Mouse (Mus musculus): ENCODE data around the gene Celf1. TPM values are rescaled to one million over a fixed set of nuclear protein-coding genes. Genes with fewer than 3 reads are reported as not detected.
"Not testable (repeated sequence)": the region's sequence is repeated elsewhere in the genome, so short reads cannot be mapped to it uniquely, and the experiment has no call there.

The Celf1 gene
- polyA plus RNA-seq, 1 experiment: 6.5 TPM

DNA sequence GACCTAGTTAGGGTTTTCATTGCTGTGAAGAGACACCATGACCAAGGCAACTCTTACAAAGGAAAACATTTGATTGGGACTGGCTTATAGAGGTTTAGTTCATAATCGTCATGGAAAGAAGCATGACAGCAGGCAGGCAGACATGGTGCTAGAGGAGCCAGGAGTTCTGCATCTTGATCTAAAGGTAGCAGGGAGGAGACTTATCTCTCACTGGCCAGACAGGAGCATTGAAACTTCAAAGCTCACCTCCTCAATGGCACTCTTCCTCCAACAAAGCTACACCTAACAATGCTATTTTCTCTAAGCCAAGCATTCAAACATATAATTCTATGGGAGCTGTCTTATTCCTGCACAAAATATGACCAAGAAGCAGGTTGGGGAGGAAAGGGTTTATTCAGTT, 86.3 kb downstream of the Celf1 start:
- Histone ChIP-seq H3K27me3 (ENCODE audit: control insufficient read depth) (no peaks in the 10 kb centered on the region), H3K36me3 (ENCODE audit: control insufficient read depth) (peaks cover 37% of the 10 kb centered on the region), H3K4me3 (replicated peaks) (peak overlapping the region; percentile 68), H3K4me1 (ENCODE audit: control insufficient read depth) (peaks cover 70% of the 10 kb centered on the region), H3K9me3 (ENCODE audit: control insufficient read depth, low read length) (no peaks in the 10 kb centered on the region)
- TF ChIP-seq TAL1 (IDR thresholded peaks at IDR 0.05; ENCODE audit: low read length): no peak
- TF ChIP-seq GATA1 (IDR thresholded peaks at IDR 0.05; ENCODE audit: low read length): peak; percentile 42; the same call in 1 of the 2 replicates

DNA sequence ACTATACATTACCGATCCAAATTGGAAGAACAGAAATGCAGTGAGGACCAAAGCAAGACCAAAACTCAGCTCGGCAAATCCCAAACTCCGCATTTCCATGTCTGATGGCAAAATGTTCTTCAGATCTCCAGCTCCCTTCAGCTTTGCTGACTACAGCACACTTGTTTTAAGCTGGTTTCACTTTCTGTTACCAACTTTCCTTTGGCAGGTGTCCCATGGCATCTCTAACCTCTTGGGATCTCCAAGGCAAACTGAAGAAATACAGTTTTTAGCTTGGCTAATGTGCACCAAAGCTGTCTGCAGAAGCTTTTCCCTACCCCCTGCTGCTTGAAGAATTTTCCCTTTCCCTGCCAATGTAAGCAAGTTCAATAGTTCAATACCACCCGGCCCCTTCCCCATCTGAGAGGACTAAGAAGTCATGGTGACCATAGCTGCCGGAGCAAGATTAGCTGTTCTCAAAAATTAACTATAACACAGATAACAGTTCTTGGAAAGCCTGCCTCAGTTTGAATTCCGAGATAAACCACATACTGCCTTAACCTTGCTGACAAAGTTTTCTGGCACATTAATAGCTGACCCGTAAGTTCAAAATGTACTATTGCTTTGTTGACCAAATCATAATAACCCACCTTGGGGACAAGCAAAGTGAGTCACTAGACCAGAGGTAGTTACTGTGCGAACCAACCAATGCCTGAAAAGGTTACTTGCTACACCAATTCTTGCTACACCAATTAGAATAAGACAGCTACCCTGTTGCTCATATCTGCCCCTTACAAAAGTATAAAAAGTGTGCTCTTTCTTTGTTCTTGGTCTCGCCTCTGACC, 87.4 kb downstream of the Celf1 start:
- H3K4me1 ChIP-seq (ENCODE audit: control insufficient read depth): peaks cover 75% of the 10 kb centered on the region
- peak overlapping the region; percentile 68 for H3K4me3 ChIP-seq (replicated peaks)
- H3K36me3 ChIP-seq (ENCODE audit: control insufficient read depth): peaks cover 30% of the 10 kb centered on the region
- TF ChIP-seq TAL1 (IDR thresholded peaks at IDR 0.05; ENCODE audit: low read length) (no peak), GATA1 (IDR thresholded peaks at IDR 0.05; ENCODE audit: low read length) (no peak)
- H3K27me3 ChIP-seq (ENCODE audit: control insufficient read depth): no peaks in the 10 kb centered on the region
- no peaks in the 10 kb centered on the region for H3K9me3 ChIP-seq (ENCODE audit: control insufficient read depth, low read length)

DNA sequence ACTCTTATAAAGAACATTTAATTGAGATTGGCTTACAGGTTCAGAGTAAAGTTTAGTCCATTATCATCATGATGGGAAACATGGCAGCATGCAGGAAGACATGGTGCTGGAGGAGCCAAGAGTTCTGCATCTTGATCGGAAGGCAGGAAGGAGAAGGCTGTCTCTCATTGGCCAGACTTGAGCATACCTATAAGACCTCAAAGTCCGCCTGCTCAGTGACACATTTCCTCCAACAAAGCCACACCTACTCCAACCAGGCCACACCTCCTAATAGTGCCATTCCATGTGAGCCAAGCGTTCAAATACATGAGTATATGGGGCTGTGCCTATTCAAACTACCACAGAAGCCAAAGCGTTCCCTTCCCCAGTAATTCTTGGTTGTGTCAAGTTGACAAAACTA, 91.0 kb downstream of the Celf1 start:
- H3K9me3 ChIP-seq (ENCODE audit: control insufficient read depth, low read length): no peaks in the 10 kb centered on the region
- no peaks in the 10 kb centered on the region; the same call in 1 of the 2 replicates for H3K36me3 ChIP-seq (ENCODE audit: control insufficient read depth)
- no peaks in the 10 kb centered on the region for H3K27me3 ChIP-seq (ENCODE audit: control insufficient read depth)
- no peak overlapping the region for H3K4me3 ChIP-seq (replicated peaks)
- peaks cover 47% of the 10 kb centered on the region for H3K4me1 ChIP-seq (ENCODE audit: control insufficient read depth)
- TF ChIP-seq TAL1 (IDR thresholded peaks at IDR 0.05; ENCODE audit: low read length): no peak
- TF ChIP-seq GATA1 (IDR thresholded peaks at IDR 0.05; ENCODE audit: low read length): no peak

DNA sequence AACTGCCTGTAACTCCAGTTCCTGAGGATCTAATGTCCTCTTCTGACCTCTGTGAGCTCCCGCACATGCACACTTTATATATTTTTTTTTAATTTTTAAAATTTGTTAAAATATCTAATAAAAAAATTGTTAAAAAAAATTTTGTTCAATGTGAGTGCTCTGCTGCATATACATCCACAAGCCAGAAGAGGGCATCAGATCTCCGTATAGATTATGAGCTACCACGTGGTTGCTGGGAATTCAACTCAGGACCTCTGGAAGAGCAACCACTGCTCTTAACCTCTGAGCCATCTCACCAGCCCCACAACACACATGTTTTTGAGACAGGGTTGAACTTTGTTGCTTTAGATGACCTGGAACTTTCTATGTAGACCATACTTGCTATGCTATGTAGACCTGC, 92.8 kb downstream of the Celf1 start:
- Histone ChIP-seq H3K4me3 (replicated peaks) (no peak overlapping the region), H3K4me1 (ENCODE audit: control insufficient read depth) (peaks cover 29% of the 10 kb centered on the region), H3K9me3 (ENCODE audit: control insufficient read depth, low read length) (no peaks in the 10 kb centered on the region), H3K27me3 (ENCODE audit: control insufficient read depth) (no peaks in the 10 kb centered on the region), H3K36me3 (ENCODE audit: control insufficient read depth) (no peaks in the 10 kb centered on the region; the same call in 1 of the 2 replicates)
- no peak for TF ChIP-seq TAL1 (IDR thresholded peaks at IDR 0.05; ENCODE audit: low read length)
- no peak for TF ChIP-seq GATA1 (IDR thresholded peaks at IDR 0.05; ENCODE audit: low read length)

DNA sequence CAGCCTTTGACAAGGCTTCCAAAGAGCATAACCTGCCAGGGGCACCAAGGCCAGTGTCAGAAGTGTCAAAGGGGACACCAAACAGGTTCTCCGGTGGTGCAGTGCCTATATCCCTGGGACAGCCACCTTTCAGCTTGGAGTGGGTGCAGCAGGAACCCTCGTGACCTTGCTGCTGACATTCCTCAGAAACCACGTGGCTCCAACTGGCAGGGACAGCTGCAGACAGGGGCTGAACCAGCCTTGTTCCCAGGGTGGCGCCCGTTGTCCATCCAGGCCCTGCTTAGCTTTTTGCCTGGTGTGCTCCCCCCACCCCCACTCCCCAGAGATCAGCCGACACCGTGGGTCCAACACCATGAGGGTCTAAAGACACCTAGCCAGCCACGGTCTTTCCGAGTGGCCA, 95.2 kb downstream of the Celf1 start, which contains the start of gene Rapsn:
TSS of gene Rapsn (plus strand) at position 236 of the 400 bp plus-strand sequence.
- no peaks in the 10 kb centered on the region; the same call in 1 of the 2 replicates for H3K36me3 ChIP-seq (ENCODE audit: control insufficient read depth)
- H3K27me3 ChIP-seq (ENCODE audit: control insufficient read depth): no peaks in the 10 kb centered on the region
- peaks cover 18% of the 10 kb centered on the region for H3K4me1 ChIP-seq (ENCODE audit: control insufficient read depth)
- no peak within 1 kb of the TSS for H3K4me3 ChIP-seq (replicated peaks)
- H3K9me3 ChIP-seq (ENCODE audit: control insufficient read depth, low read length): no peaks in the 10 kb centered on the region
- TF ChIP-seq TAL1 (IDR thresholded peaks at IDR 0.05; ENCODE audit: low read length) (no peak), GATA1 (IDR thresholded peaks at IDR 0.05; ENCODE audit: low read length) (no peak)

DNA sequence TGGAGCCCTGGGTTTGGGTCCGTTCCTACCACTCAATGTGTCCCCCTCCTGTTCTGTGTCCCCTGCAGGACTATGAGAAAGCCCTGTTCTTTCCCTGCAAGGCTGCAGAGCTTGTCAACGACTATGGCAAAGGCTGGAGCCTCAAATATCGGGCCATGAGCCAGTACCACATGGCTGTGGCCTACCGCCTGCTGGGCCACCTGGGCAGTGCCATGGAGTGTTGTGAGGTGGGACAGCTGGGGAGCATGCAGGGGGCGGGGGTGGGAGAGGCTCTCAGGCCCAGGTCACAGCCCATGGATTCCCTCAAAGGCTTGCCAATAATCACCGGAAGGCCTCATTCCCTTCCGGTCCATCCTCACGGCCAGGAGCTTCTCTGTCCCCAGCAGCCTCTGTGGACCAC, 101.6 kb downstream of the Celf1 start:
- Histone ChIP-seq H3K4me3 (replicated peaks) (no peak overlapping the region), H3K4me1 (ENCODE audit: control insufficient read depth) (peaks cover 26% of the 10 kb centered on the region), H3K27me3 (ENCODE audit: control insufficient read depth) (peaks cover 5% of the 10 kb centered on the region), H3K9me3 (ENCODE audit: control insufficient read depth, low read length) (no peaks in the 10 kb centered on the region), H3K36me3 (ENCODE audit: control insufficient read depth) (no peaks in the 10 kb centered on the region)
- TF ChIP-seq TAL1 (IDR thresholded peaks at IDR 0.05; ENCODE audit: low read length) (no peak), GATA1 (IDR thresholded peaks at IDR 0.05; ENCODE audit: low read length) (no peak)

DNA sequence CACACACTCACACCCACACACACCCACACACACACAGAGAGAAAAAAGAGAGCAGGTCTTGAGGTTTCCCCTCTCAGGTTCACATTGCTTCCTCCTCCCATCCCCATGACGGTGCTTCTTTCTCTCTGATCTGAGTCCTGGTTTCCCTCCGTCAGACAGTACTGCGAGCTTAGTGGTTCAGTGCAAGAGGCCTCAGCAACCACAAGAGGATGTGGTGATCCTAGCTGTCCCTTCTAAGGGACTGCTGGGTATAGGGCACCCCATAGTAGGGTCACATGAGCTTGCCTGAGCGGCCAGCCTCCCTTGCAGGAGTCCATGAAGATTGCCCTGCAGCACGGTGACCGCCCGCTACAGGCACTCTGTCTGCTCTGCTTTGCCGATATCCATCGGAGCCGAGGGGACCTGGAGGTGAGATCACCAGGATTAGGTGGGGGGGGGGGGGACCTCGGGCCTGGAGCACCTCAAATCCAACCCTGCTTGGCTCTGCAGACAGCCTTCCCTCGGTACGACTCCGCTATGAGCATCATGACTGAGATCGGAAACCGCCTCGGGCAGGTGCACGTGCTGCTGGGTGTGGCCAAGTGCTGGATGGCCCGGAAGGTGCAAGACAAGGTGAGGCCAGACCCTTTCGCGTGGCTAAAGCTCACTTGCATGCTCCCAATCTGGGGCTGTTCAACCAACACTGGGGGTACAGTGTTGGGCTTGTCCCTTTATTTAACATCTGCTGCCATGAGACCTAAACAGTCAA, 102.6 kb downstream of the Celf1 start:
- Histone ChIP-seq H3K9me3 (ENCODE audit: control insufficient read depth, low read length) (no peaks in the 10 kb centered on the region), H3K27me3 (ENCODE audit: control insufficient read depth) (peaks cover 5% of the 10 kb centered on the region), H3K4me3 (replicated peaks) (no peak overlapping the region), H3K36me3 (ENCODE audit: control insufficient read depth) (no peaks in the 10 kb centered on the region), H3K4me1 (ENCODE audit: control insufficient read depth) (peaks cover 27% of the 10 kb centered on the region)
- TF ChIP-seq TAL1 (IDR thresholded peaks at IDR 0.05; ENCODE audit: low read length): no peak
- TF ChIP-seq GATA1 (IDR thresholded peaks at IDR 0.05; ENCODE audit: low read length): no peak

DNA sequence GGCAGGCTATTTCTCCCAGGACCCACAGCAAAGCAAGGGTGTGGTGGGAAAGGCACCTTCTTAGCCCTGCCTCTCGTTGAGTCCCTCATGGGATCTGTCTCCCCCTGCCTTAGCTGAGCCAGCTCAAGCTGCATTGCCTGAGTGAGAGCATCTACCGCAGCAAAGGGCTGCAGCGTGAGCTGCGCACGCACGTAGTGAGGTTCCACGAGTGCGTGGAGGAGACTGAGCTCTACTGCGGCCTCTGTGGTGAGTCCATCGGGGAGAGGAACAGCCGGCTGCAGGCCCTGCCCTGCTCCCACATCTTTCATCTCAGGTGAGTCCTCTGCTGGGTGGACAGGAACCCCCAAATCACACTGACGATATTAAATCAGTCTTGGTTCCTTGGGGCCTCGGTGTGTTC, 104.5 kb downstream of the Celf1 start:
- Histone ChIP-seq H3K4me1 (ENCODE audit: control insufficient read depth) (peaks cover 28% of the 10 kb centered on the region), H3K27me3 (ENCODE audit: control insufficient read depth) (peaks cover 5% of the 10 kb centered on the region), H3K9me3 (ENCODE audit: control insufficient read depth, low read length) (no peaks in the 10 kb centered on the region), H3K4me3 (replicated peaks) (no peak overlapping the region), H3K36me3 (ENCODE audit: control insufficient read depth) (no peaks in the 10 kb centered on the region)
- TF ChIP-seq TAL1 (IDR thresholded peaks at IDR 0.05; ENCODE audit: low read length) (no peak), GATA1 (IDR thresholded peaks at IDR 0.05; ENCODE audit: low read length) (no peak)

DNA sequence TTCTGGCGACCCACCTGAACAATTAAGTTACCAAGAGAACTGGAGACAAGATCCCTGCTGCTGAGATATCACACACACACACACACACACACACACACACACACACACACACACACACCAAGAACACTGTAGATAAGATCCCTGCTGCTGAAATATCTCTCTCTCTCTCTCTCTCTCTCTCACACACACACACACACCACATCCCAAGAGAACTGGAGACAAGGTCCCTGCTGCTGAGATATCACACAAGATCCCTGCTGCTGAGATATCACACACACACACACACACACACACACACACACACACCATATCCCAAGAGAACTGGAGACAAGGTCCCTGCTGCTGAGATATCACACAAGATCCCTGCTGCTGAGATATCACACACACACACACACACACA, 105.6 kb downstream of the Celf1 start:
- H3K27me3 ChIP-seq (ENCODE audit: control insufficient read depth); H3K4me3 ChIP-seq (replicated peaks); H3K9me3 ChIP-seq (ENCODE audit: control insufficient read depth, low read length); H3K36me3 ChIP-seq (ENCODE audit: control insufficient read depth): not testable (repeated sequence)
- H3K4me1 ChIP-seq (ENCODE audit: control insufficient read depth): peaks cover 30% of the 10 kb centered on the region

Data from erythroblast, embryonic 14.5 days (primary cell).